Mouse (Mus musculus): Measurements from ENCODE around the gene Tfg. TPM values are rescaled to one million over a fixed set of nuclear protein-coding genes. Genes with fewer than 3 reads are reported as not detected.

Tfg gene
- polyA plus RNA-seq, 1 experiment, result 77.2 TPM

- no peak for TF ChIP-seq CTCF (IDR thresholded peaks at IDR 0.05; ENCODE audit: control insufficient read depth, insufficient read depth, insufficient replicate concordance, low read depth, low read length)
- H3K4me1 ChIP-seq (ENCODE audit: control insufficient read depth, insufficient read depth, low read length), result no peaks in the 10 kb centered on the region
- no peaks in the 10 kb centered on the region for H3K27me3 ChIP-seq (ENCODE audit: control insufficient read depth, insufficient read depth, low read length)
- H3K36me3 ChIP-seq (ENCODE audit: control insufficient read depth, insufficient read depth, low read length), result no peaks in the 10 kb centered on the region
- H3K4me3 ChIP-seq (ENCODE audit: control insufficient read depth, low read depth, low read length), result no peak overlapping the region
- no peak overlapping the region for H3K27ac ChIP-seq (ENCODE audit: control insufficient read depth, insufficient read depth, low read depth, low read length)
Measured at GRCm38 (mm10) chr16:56645251-56645650, 72.0 kb downstream of the Tfg start.

Other genes starting within 250 kb of the Tfg start
- gene Abi3bp, start 239.6 kb downstream of the Tfg start, polyA plus RNA-seq (2012; rRNA removed), result 0.79 and 1.0 TPM in 2 replicates
- 0.30 and 0.48 TPM in 2 replicates for gene Adgrg7, start 78.4 kb upstream of the Tfg start, polyA plus RNA-seq (2012; rRNA removed)
- gene Tmem45a, start 168.7 kb upstream of the Tfg start, polyA plus RNA-seq (2012; rRNA removed), result 0.69 and 1.4 TPM in 2 replicates
- not detected in 2 replicates for gene Lnp1, start 210.6 kb upstream of the Tfg start, polyA plus RNA-seq (2012; rRNA removed)

Data from testis, adult 2 months (tissue).